Mouse (Mus musculus) bone marrow, adult 2 months (tissue): ENCODE data around the gene Pdzk1. TPM values are rescaled to one million over a fixed set of nuclear protein-coding genes. Genes with fewer than 3 reads are reported as not detected.

Experiments used
- H3K27ac ChIP-seq: fragments of 200-500 bp; 2 replicates; pipeline ENCODE4 v1.5.1; 2012; ENCODE audit warnings: low read depth, mild to moderate bottlenecking, control low read depth, inconsistent platforms, low read length; ENCODE audit not compliant: control insufficient read depth, poor library complexity, insufficient read depth
- H3K4me1 ChIP-seq: fragments of 200-500 bp; 2 replicates; pipeline ENCODE4 v1.6.1; 2011; ENCODE audit warnings: low read length; ENCODE audit not compliant: control insufficient read depth, insufficient read depth
- H3K4me3 ChIP-seq: fragments of 200-500 bp; replicated peaks from 2 replicates; pipeline ENCODE3; 2011; ENCODE audit warnings: mild to moderate bottlenecking, low read depth, low read length, control low read depth; ENCODE audit not compliant: control insufficient read depth
- CTCF ChIP-seq: fragments of 200-500 bp; IDR thresholded peaks from 2 replicates; pipeline ENCODE4 v1.5.1; 2011; ENCODE audit warnings: low read length, control low read depth; ENCODE audit not compliant: control insufficient read depth, insufficient read depth
- POLR2A ChIP-seq: fragments of 200-500 bp; IDR thresholded peaks from 2 replicates; pipeline ENCODE4 v1.6.1; 2011; ENCODE audit warnings: low read depth, mild to moderate bottlenecking, control low read depth, low read length, borderline replicate concordance; ENCODE audit not compliant: control insufficient read depth
- WGBS: fragments of 180-500 bp; shearing (Covaris S2); methylation state at CpG from one replicate; pipeline ENCODE4 v1.1.7; 2018; 5-methylcytosine and 5-hydroxymethylcytosine counted together
- polyA plus RNA-seq: library from polyadenylated mRNA; stranded (reverse); fragments of >200 nt; gene quantifications from 2 replicates; pipeline ENCODE4 v1.2.4, GENCODE M21; 2011; ENCODE audit warnings: low replicate concordance; ENCODE audit not compliant: missing spikeins, insufficient read depth, insufficient read length

The Pdzk1 gene
- polyA plus RNA-seq, 1 experiment, result 8.6 TPM

- 88% methylated on average over 3 of the region's 3 CpGs for WGBS
- H3K4me1 ChIP-seq, result no peaks in the 10 kb centered on the region
- H3K4me3 ChIP-seq, result no peak overlapping the region
- TF ChIP-seq CTCF (no peak), POLR2A (no peak)
- H3K27ac ChIP-seq, result no peak overlapping the region
Observed at GRCm38 (mm10) chr3:96867863-96868262, 38.8 kb downstream of the Pdzk1 start.

GRCm38 (mm10) chr3:96868566-96868965, 39.5 kb downstream of the Pdzk1 start:
- Histone ChIP-seq H3K27ac (no peak overlapping the region), H3K4me3 (no peak overlapping the region), H3K4me1 (no peaks in the 10 kb centered on the region)
- no peak for TF ChIP-seq CTCF
- TF ChIP-seq POLR2A, result no peak
- WGBS, result 87% methylated on average over 8 of the region's 8 CpGs

- Histone ChIP-seq H3K27ac (no peak overlapping the region), H3K4me3 (no peak overlapping the region), H3K4me1 (no peaks in the 10 kb centered on the region)
- 95% methylated on average over 7 of the region's 7 CpGs for WGBS
- no peak for TF ChIP-seq CTCF
- TF ChIP-seq POLR2A, result no peak
Observed at GRCm38 (mm10) chr3:96869091-96869490, 40.0 kb downstream of the Pdzk1 start.

GRCm38 (mm10) chr3:96870270-96870669, 41.2 kb downstream of the Pdzk1 start:
- WGBS, result 72% methylated on average over 2 of the region's 2 CpGs

GRCm38 (mm10) chr3:96871070-96871469, 42.0 kb downstream of the Pdzk1 start:
- 81% methylated on average over 8 of the region's 8 CpGs for WGBS
- TF ChIP-seq CTCF (no peak), POLR2A (no peak)
- Histone ChIP-seq H3K4me3 (no peak overlapping the region), H3K27ac (no peak overlapping the region), H3K4me1 (no peaks in the 10 kb centered on the region)

More at GRCm38 (mm10) chr3:96870270-96870669, 41.2 kb downstream of the Pdzk1 start:
- no peaks in the 10 kb centered on the region for H3K4me1 ChIP-seq
- no peak for TF ChIP-seq CTCF
- TF ChIP-seq POLR2A, result no peak
- no peak overlapping the region for H3K4me3 ChIP-seq
- no peak overlapping the region for H3K27ac ChIP-seq

- Histone ChIP-seq H3K27ac (no peak overlapping the region), H3K4me1 (no peaks in the 10 kb centered on the region), H3K4me3 (no peak overlapping the region)
- no peak for TF ChIP-seq POLR2A
- TF ChIP-seq CTCF, result no peak
- WGBS, result 91% methylated on average over 8 of the region's 8 CpGs
Observed at GRCm38 (mm10) chr3:96872501-96872900, 43.4 kb downstream of the Pdzk1 start.

- WGBS, result 84% methylated on average over 7 of the region's 7 CpGs
- TF ChIP-seq POLR2A, result no peak
- no peak overlapping the region for H3K27ac ChIP-seq
Observed at GRCm38 (mm10) chr3:96874808-96875571, 45.9 kb downstream of the Pdzk1 start.

GRCm38 (mm10) chr3:96879536-96879935, 50.5 kb downstream of the Pdzk1 start:
- H3K4me3 ChIP-seq, result no peak overlapping the region
- TF ChIP-seq CTCF, result no peak
- TF ChIP-seq POLR2A, result no peak
- no peak overlapping the region for H3K27ac ChIP-seq
- 87% methylated on average over 9 of the region's 9 CpGs for WGBS
- no peaks in the 10 kb centered on the region; the same call in 1 of the 2 replicates for H3K4me1 ChIP-seq

More at GRCm38 (mm10) chr3:96874808-96875571, 45.9 kb downstream of the Pdzk1 start:
- Histone ChIP-seq H3K4me1 (no peaks in the 10 kb centered on the region), H3K4me3 (no peak overlapping the region)
